Mouse (Mus musculus) liver, adult 2 months (tissue): ENCODE measurements at regions not wholly inside any gene's neighbourhood (a gene's known extent, or its start where the extent isn't known, plus 50 kb on each side); places are given as distances from the start of the nearest gene placed in this dataset.

Experiments
- CTCF ChIP-seq: fragments of 200-500 bp; IDR thresholded peaks from 2 replicates; pipeline ENCODE4 v1.5.1; 2011; ENCODE audit warnings: low read depth, low read length, control low read depth
- POLR2A ChIP-seq: fragments of 200-500 bp; IDR thresholded peaks from 2 replicates; pipeline ENCODE4 v1.6.1; 2011; ENCODE audit warnings: low read length, control low read depth; ENCODE audit not compliant: insufficient read depth; ENCODE audit errors: extremely low read depth

DNA sequence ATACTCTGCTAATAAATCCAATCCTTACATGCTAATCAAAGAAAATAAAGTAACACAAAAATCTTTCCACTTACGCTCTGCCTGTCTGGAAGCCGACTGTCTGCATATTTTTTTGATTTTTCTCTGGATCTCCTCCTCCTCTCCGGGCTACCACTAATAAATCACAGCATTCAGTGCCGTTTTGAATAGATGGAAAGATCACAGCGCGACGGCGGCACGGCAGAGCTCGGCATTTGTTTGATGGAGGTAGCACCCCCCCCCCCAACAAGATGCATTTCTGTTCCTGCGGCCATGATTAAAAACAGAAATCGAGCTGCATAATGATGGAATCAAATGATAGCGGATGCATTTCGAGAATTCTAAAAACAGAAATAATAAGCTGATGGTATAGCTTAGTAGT, 89.7 kb upstream of the Castor2 start:
- TF ChIP-seq CTCF (no peak), POLR2A (no peak)
